Mouse (Mus musculus): Measurements from ENCODE around the gene Uchl3. TPM values are rescaled to one million over a fixed set of nuclear protein-coding genes. Genes with fewer than 3 reads are reported as not detected.

Gene Uchl3
- polyA plus RNA-seq, 1 experiment from 2014 or later, result 223 TPM

Other genes starting within 250 kb of the Uchl3 start
- 9.1 and 9.2 TPM in 2 replicates for gene Tbc1d4, start 44.8 kb upstream of the Uchl3 start, polyA plus RNA-seq (2015; fragmentation: Nextera tagmentation; extraction: Ambion mirVana)
- 101 and 103 TPM in 2 replicates for gene Commd6, start 13.3 kb upstream of the Uchl3 start, polyA plus RNA-seq (2015; fragmentation: Nextera tagmentation; extraction: Ambion mirVana)
- 0.76 and 1.5 TPM in 2 replicates for gene Gm9922, start 75.8 kb downstream of the Uchl3 start, polyA plus RNA-seq (2015; fragmentation: Nextera tagmentation; extraction: Ambion mirVana)
- gene Lmo7, start 76.0 kb downstream of the Uchl3 start, polyA plus RNA-seq (2015; fragmentation: Nextera tagmentation; extraction: Ambion mirVana), result 12.8 and 14.4 TPM in 2 replicates